Mouse (Mus musculus) embryo, embryonic 10 days (tissue): ENCODE results near the gene Zc3h12a.
A peak's percentile ranks its signal among the peaks of the same experiment; 100 is the strongest.

Source experiments
- DNase-seq: peaks from one replicate; pipeline ENCODE4 v3.0.0-alpha.2; 2015; ENCODE audit warnings: low spot score

The Zc3h12a gene

GRCm38 (mm10) chr4:125144627-125145026 lies 17.0 kb upstream of the Zc3h12a start:
- no peak for DNase-seq

GRCm38 (mm10) chr4:125144211-125144610 lies 16.6 kb upstream of the Zc3h12a start:
- no peak for DNase-seq

- no peak for DNase-seq
Observed at GRCm38 (mm10) chr4:125138321-125138720, 10.7 kb upstream of the Zc3h12a start.

GRCm38 (mm10) chr4:125136303-125136888 lies 8.8 kb upstream of the Zc3h12a start:
- no peak for DNase-seq

- no peak for DNase-seq
Observed at GRCm38 (mm10) chr4:125135076-125135855, 7.6 kb upstream of the Zc3h12a start.

GRCm38 (mm10) chr4:125134631-125135030 lies 7.0 kb upstream of the Zc3h12a start:
- no peak for DNase-seq

- DNase-seq: no peak
Observed at GRCm38 (mm10) chr4:125134192-125134591, 6.6 kb upstream of the Zc3h12a start.

- peak; percentile 87 for DNase-seq
Observed at GRCm38 (mm10) chr4:125132394-125132793, 4.8 kb upstream of the Zc3h12a start.

GRCm38 (mm10) chr4:125131493-125131892 lies 3.9 kb upstream of the Zc3h12a start:
- no peak for DNase-seq

- DNase-seq: no peak
Observed at GRCm38 (mm10) chr4:125126761-125127160, 879 bp downstream of the Zc3h12a start.

GRCm38 (mm10) chr4:125126186-125126585 lies 1.5 kb downstream of the Zc3h12a start:
- DNase-seq: no peak

- no peak for DNase-seq
Observed at GRCm38 (mm10) chr4:125125361-125125921, 2.2 kb downstream of the Zc3h12a start.

GRCm38 (mm10) chr4:125124424-125125209 lies 3.0 kb downstream of the Zc3h12a start:
- no peak for DNase-seq

GRCm38 (mm10) chr4:125123279-125123671 lies 4.4 kb downstream of the Zc3h12a start:
- DNase-seq: no peak

- DNase-seq: peak; percentile 42
Observed at GRCm38 (mm10) chr4:125122431-125123278, 5.0 kb downstream of the Zc3h12a start.

GRCm38 (mm10) chr4:125119721-125120120 lies 7.9 kb downstream of the Zc3h12a start:
- no peak for DNase-seq

- DNase-seq: peak; percentile 77
Observed at GRCm38 (mm10) chr4:125119070-125119469, 8.6 kb downstream of the Zc3h12a start.

- no peak for DNase-seq
Observed at GRCm38 (mm10) chr4:125117902-125118320, 9.7 kb downstream of the Zc3h12a start.

- no peak for DNase-seq
Observed at GRCm38 (mm10) chr4:125116929-125117328, 10.7 kb downstream of the Zc3h12a start.

- no peak for DNase-seq
Observed at GRCm38 (mm10) chr4:125116090-125116861, 11.4 kb downstream of the Zc3h12a start.

- DNase-seq: no peak
Observed at GRCm38 (mm10) chr4:125115710-125116089, 11.9 kb downstream of the Zc3h12a start.
